Mouse (Mus musculus) right cerebral cortex, postnatal 4 days (tissue): Measurements from ENCODE around the gene Ogfod1.
A peak's percentile ranks its signal among the peaks of the same experiment; 100 is the strongest.

Experiments
- DNase-seq: peaks from one replicate; pipeline ENCODE4 v3.0.0-alpha.2; 2022

Gene Ogfod1

DNA sequence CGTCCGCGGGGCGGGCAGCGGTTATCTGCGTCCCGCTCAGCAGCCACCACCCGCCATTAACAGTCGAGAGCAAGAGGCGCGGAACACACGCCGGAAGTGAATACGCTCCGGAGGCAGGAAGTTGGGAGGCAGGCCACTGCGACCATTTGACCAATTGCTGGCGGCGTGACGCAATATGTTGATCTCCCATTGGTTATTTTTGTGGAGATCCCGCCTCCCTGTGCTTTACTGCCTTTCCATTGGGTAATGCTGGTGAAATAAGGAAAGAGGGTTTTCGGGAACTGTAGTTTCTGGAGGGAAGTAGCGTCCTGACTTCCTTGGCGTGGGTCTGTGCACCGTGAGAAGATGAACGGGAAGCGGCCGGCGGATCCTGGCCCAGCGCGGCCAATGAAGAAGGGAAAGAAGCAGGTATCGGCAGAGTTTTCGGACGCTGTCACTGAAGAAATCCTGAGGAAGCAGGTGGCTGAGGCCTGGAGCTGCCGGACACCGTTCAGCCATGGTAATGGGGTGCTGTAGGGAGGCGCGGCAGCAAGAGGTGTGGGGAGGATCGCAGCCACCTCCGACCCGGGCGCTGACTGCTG lies at the start of gene Ogfod1, which contains the start of gene Nudt21:
TSS of gene Ogfod1 (plus strand) at position 255 of the 581 bp plus-strand sequence.
TSS of gene Nudt21 (minus strand) at position 88 of the 581 bp plus-strand sequence.
- peak; percentile 88 for DNase-seq

DNA sequence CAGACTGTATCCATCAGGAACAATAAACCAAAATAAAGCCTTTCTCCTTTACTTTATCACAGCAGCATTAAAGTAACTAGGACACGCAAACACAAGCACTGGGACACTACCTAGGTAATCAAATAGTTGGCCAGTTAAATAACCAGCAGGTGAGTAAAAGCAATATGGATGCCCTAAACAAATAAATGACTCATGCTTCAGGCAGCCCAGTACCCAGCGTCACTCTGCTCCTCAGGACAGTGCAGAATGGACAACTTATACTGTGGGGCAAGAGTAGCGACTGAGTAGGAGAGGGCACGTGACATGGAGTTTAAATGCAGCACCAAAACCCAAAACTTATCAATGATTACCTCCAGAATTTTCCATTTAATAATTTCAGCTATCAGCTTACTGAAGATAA lies 47.3 kb upstream of the Ogfod1 start:
- DNase-seq, result no peak

GRCm38 (mm10) chr8:93998961-93999360 lies 38.0 kb upstream of the Ogfod1 start:
- DNase-seq, result no peak

DNA sequence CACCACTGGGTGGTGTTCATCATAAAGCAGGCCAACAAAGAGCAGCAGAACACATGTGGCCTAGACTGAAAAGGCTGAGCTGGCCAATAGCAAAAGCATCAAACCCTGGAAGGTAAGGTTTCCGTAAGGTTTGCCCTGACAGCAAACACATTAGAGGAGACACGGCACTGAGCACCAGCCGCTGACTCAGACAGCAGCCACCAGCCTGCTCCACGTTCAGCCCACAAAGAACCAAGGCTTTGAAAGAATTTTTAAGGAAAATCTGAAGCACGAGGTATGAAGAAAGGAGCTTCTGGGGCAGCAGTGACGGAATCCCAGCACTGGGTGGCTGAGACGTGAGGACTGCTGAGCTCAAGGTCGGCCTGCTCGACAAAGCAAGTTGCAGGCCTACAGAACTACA lies 32.9 kb upstream of the Ogfod1 start:
- no peak for DNase-seq

- DNase-seq, result no peak
Observed at GRCm38 (mm10) chr8:94009243-94009845, 27.7 kb upstream of the Ogfod1 start.

DNA sequence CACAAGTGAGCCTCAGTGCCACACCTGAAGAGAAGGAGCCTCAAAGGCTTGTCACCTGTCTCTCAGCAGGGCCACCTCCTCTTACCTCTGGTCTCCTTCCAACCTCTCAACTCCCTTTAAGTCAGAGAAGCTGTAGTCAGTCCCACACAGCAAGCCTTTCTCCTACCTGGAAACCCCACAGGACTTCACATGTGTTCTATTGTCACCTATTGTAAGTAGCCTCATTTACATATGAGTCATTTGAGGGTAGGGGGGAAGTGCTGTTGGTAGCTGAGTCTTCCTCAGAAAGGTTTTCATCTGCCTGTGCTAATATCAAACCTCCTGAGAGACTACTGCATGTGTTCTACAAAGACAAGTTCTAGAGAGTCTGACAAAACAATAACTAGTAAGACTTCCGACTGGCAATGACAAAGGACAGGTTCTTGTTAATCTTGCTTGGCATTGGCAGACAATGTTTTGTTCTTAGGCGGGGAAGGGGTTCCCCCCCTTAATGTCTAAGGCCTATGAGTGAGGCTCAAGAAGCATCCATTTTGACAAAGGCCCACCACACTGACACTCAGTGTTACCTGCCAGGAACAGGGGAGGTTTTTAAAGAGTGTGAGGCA lies 26.8 kb upstream of the Ogfod1 start:
- DNase-seq, result no peak

- DNase-seq, result peak; percentile 6
Observed at GRCm38 (mm10) chr8:94011076-94012012, 25.7 kb upstream of the Ogfod1 start.

GRCm38 (mm10) chr8:94012013-94012951 lies 24.7 kb upstream of the Ogfod1 start, which contains the start of gene Amfr:
Gene Amfr (minus strand): TSS chr8:94012842.
- DNase-seq, result peak; percentile 55

DNA sequence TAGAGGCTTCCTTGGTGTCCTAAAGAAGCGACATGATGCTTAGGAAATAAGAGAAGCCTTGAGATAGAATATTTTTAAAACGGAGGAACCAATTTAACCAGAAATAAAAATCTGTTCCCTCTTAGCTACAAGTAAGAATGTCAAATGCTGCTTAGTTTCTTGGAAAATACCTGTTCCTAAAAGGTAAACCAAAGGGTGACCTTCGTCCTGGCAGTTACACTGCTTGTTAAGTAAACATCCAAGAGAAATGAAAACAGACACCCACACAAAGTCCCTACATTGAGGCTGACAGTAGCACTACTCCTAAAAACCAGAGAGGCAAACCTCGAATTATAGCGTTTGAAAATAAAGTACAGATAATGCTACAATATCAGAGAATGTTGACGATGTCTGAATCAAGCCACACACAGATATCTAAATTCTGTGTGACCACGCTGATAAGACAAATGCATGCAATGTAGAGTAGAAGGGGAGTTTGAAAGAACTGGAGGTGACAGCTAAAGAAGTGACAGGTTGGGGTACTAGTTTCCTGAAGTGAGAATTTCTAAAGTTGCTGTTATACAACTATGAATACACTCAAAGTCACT lies 23.9 kb upstream of the Ogfod1 start:
- DNase-seq, result no peak

DNA sequence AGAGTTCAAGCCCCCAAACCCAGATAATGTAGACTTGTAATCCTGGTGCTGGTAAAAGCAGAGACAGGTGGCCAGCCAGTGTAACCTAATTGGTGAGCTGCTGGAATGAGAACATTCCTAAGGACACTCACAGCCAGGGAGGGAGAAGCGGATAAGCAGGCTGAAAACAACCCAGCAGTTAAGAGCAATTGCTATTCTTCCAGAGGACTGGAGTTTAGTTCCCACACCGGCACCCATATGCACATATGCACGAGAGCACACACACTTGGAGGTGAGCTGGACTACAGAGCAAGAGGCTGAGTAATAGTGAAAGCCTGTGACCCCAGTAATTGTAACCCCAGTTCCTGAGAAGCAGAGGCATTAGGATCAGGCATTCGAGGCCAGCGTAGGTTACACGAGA lies 13.1 kb upstream of the Ogfod1 start:
- no peak for DNase-seq

GRCm38 (mm10) chr8:94029701-94030100 lies 7.3 kb upstream of the Ogfod1 start:
- DNase-seq, result no peak

DNA sequence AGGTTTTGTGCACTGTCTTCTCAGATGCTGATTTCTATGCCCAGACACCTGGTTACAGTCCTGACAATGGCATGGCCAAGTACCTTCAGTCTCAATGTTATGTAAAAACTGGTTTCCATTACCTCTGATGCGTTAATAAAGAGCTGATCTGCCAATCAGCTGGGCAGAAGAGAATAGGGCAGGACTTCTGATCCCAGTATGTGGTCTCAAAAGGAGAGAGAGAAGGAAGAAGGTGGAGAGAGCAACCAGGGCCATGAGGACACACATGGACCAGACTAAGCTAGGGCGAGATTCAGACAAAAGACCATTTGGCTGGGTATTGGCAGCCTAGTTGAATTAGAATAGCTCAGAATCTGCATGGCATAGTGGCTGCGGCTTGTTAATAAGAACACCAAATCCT lies 3.4 kb upstream of the Ogfod1 start:
- DNase-seq, result no peak

- DNase-seq, result no peak
Observed at GRCm38 (mm10) chr8:94035200-94035599, 1.8 kb upstream of the Ogfod1 start.

GRCm38 (mm10) chr8:94036541-94036940 lies 457 bp upstream of the Ogfod1 start:
- DNase-seq, result peak; percentile 64

DNA sequence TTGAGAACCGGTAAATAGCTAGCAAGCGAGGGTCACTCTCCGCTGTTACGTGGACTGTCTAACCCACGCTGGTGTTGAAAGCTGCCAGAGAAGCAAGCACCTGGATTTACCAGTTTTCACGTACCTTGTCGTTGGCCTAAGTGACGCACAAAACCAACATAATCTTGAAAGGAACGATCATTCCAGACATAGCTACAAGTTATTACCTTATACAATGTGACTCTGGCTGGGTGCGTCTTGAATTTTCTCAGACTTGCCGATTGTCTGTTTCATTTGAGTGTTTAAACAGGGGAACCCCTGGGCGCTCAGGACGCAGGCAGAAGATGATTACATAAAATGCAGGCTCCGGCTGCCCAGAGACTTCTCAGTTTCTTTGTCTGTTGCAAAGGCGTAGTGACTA lies 808 bp downstream of the Ogfod1 start:
- no peak for DNase-seq

DNA sequence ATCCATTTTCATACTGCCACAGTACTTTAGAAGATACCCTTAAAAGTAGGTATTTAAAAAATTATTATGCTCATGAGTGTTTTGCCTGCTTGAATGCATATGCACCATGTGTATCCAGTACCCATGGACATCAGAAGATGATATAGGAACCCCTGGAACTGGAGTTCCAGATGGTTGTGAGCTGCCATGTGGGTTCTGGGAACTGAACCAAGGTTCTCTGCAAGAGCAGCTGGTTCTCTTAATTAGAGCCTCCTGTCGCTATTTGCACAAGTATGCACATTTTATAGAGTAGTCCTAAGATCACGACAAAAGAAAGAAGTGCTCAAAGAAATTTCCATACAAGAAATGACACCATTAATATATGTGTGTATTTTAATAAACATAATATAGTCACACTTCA lies 10.8 kb downstream of the Ogfod1 start:
- no peak for DNase-seq

- no peak for DNase-seq
Observed at GRCm38 (mm10) chr8:94052696-94053095, 15.7 kb downstream of the Ogfod1 start.

- peak; percentile 76 for DNase-seq
Observed at GRCm38 (mm10) chr8:94057157-94057854, 20.3 kb downstream of the Ogfod1 start.

DNA sequence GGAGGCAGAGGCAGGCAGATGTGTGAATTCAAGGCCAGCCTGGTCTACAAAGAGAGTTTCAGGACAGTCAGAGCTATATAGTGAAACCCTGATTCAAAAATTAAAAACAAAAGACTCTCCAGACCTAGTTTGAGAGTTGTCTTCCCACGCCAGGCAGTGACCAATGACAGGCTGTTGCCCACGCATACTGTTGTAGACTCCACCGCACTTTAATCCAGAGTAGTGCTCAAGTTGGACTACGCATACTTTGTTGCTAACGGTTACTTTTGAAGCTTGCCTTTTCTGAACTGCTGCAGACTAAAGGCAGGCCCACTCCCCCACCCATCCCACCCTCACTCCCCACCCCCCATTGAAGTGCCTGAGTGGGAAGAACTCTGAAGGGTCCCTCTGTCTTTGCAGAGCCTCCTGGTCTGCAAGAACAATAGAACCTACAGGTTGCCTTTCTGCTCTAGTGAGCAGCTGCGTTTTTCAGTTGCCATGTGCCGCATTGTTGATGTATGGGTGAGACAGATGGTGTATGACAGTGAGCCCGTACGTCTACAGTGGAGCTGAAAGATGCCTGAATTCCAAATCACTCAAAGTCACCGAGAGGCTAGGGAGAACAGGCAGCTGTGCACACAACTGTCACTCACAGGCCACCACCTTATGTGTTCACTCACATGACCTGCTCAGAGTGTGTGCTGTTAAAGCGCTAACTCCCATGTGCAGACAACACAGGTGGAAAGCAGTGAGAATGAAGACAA lies 29.3 kb downstream of the Ogfod1 start:
- no peak for DNase-seq

DNA sequence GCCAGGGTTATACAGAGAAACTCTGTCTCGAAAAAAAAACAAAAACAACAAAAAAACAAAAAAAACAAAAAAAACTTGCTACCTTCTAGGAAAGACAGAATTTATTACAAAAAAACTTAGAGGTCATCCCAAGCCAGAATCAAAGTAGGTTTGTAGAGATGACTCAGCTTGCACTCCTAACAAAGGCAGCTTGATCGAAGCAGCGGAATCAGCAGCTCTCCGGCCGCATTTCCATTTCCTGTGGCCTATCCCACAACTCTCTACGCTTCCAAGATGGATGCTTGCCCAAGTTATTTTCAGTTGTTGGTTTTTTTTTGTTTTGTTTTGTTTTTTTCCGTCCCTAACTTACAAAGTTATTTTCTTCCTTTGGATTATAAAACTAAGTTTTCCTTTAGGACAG lies 31.8 kb downstream of the Ogfod1 start:
- DNase-seq, result no peak
